10 mouse cellular contexts compared by ENCODE assay signal in the genomic region with DNA sequence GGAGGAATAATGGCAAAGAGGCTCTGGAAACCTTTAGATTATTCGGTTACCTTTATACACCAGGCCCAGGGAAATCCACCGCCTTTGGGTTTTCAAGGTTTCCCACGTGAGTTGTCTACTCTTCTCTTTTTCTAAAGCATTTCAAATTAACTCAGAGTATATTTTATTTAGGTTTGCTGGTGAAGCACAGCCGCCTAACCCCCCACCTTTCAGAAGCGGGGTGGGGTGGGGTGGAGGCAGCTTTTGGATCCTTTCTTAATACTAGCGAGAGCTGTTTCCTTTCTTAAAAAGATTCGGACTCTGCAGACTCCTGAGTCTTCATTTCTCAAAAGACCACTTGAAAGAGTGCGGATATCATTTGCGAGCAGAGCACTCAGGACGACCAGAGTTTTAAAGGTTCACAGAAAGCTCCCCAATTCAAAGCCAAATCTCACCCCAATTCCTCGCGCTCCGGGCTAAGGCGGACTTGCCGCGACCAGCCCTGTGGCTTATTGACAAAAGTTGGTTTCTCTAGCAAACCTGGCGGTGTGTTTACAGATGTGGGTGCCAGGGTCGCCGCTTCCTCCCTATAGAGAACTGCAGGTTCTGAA. TPM values are rescaled to one million over a fixed set of nuclear protein-coding genes. Genes with fewer than 3 reads are reported as not detected.
DNase-seq lines count a peak whose midpoint lies in the region; ATAC-seq and TF ChIP-seq lines count a peak whose summit lies in the region.
"Had no signal": no experiment of that assay in that cellular context is flagged by ENCODE, and none has a peak within 500 bp of the region (broad histone marks: within the 10 kb centered on the region; RNA-seq: fewer than 3 reads in every experiment).

No protein-coding gene starts in this region.

- H3K4me3 ChIP-seq in heart, embryonic 10.5 days = peak overlapping the region; percentile 67
- H3K4me3 ChIP-seq in heart, adult 2 months = no peak overlapping the region
- H3K4me3 ChIP-seq in forebrain, embryonic 14.5 days (ENCODE audit: low read depth, low read length) = no peak overlapping the region; the same call in 1 of the 2 replicates
- peak overlapping the region; percentile 77 for H3K4me3 ChIP-seq in limb, embryonic 12.5 days (replicated peaks)
- H3K4me3 ChIP-seq in neural tube, embryonic 13.5 days = peak overlapping the region; percentile 67; the same call in 1 of the 2 replicates
- no peak overlapping the region for H3K4me3 ChIP-seq in cerebellum, adult 2 months (replicated peaks; ENCODE audit: insufficient read depth, low read depth, low read length)

- intact Hi-C loops in heart, adult 2 months (cut with DNase I) = no loop called here

- peaks cover 17% of the 10 kb centered on the region for H3K4me1 ChIP-seq in heart, embryonic 10.5 days
- H3K4me1 ChIP-seq in heart, adult 2 months (ENCODE audit: control insufficient read depth, insufficient read depth, low read length) = no peaks in the 10 kb centered on the region; the same call in 1 of the 2 replicates
- H3K4me1 ChIP-seq in forebrain, embryonic 14.5 days (ENCODE audit: control insufficient read depth, insufficient read depth, low read length) = peaks cover 16% of the 10 kb centered on the region
- peaks cover 39% of the 10 kb centered on the region for H3K4me1 ChIP-seq in limb, embryonic 12.5 days (replicated peaks)
- H3K4me1 ChIP-seq in neural tube, embryonic 13.5 days (replicated peaks) = peaks cover 41% of the 10 kb centered on the region
- H3K4me1 ChIP-seq in cerebellum, adult 2 months (ENCODE audit: control insufficient read depth, insufficient read depth, low read length) = no peaks in the 10 kb centered on the region

- H3K9me3 ChIP-seq in heart, embryonic 10.5 days = no peaks in the 10 kb centered on the region
- no peaks in the 10 kb centered on the region for H3K9me3 ChIP-seq in forebrain, embryonic 14.5 days (replicated peaks; ENCODE audit: control insufficient read depth, low read length)
- H3K9me3 ChIP-seq in limb, embryonic 12.5 days = no peaks in the 10 kb centered on the region
- no peaks in the 10 kb centered on the region for H3K9me3 ChIP-seq in neural tube, embryonic 13.5 days

- no peak for TF ChIP-seq CTCF in heart, adult 2 months (IDR thresholded peaks at IDR 0.05)
- TF ChIP-seq CTCF in cerebellum, adult 2 months (IDR thresholded peaks at IDR 0.05; ENCODE audit: borderline replicate concordance, insufficient read depth, low read depth, low read length) = no peak

- TF ChIP-seq POLR2A in heart, adult 2 months (IDR thresholded peaks at IDR 0.05; ENCODE audit: insufficient read depth, low read depth, low read length) = no peak
- no peak for TF ChIP-seq POLR2A in cerebellum, adult 2 months (IDR thresholded peaks at IDR 0.05; ENCODE audit: borderline replicate concordance, insufficient read depth, low read length)

- H3K9ac ChIP-seq in heart, adult 2 months (ENCODE audit: low read depth, low read length) = no peak overlapping the region
- H3K9ac ChIP-seq in forebrain, embryonic 14.5 days (ENCODE audit: low read length) = peak overlapping the region; percentile 35; the same call in 1 of the 2 replicates
- no peak overlapping the region; the same call in 1 of the 2 replicates for H3K9ac ChIP-seq in limb, embryonic 12.5 days (replicated peaks)
- peak overlapping the region; percentile 22; the same call in 1 of the 2 replicates for H3K9ac ChIP-seq in neural tube, embryonic 13.5 days

- no peaks in the 10 kb centered on the region for H3K36me3 ChIP-seq in heart, embryonic 10.5 days
- H3K36me3 ChIP-seq in heart, adult 2 months (ENCODE audit: control insufficient read depth, insufficient read depth, low read length) = no peaks in the 10 kb centered on the region
- no peaks in the 10 kb centered on the region for H3K36me3 ChIP-seq in forebrain, embryonic 14.5 days (ENCODE audit: control insufficient read depth, insufficient read depth, low read length)
- no peaks in the 10 kb centered on the region for H3K36me3 ChIP-seq in limb, embryonic 12.5 days
- no peaks in the 10 kb centered on the region for H3K36me3 ChIP-seq in neural tube, embryonic 13.5 days

- WGBS in heart, embryonic 10.5 days = 3% methylated on average over 19 of the region's 19 CpGs
- WGBS in heart, adult 2 months = 37% methylated on average over 19 of the region's 19 CpGs
- WGBS in forebrain, embryonic 14.5 days = 7% methylated on average over 19 of the region's 19 CpGs
- 7% methylated on average over 19 of the region's 19 CpGs for WGBS in limb, embryonic 12.5 days
- WGBS in neural tube, embryonic 13.5 days = 6% methylated on average over 19 of the region's 19 CpGs
- 40% methylated on average over 19 of the region's 19 CpGs for WGBS in cerebellum, adult 2 months

- H3K27ac ChIP-seq in heart, embryonic 10.5 days = peak overlapping the region; percentile 83
- no peak overlapping the region for H3K27ac ChIP-seq in heart, adult 2 months
- H3K27ac ChIP-seq in forebrain, embryonic 14.5 days (ENCODE audit: low read depth, low read length) = no peak overlapping the region
- H3K27ac ChIP-seq in limb, embryonic 12.5 days = peak overlapping the region; percentile 96
- no peak overlapping the region for H3K27ac ChIP-seq in neural tube, embryonic 13.5 days (replicated peaks)
- H3K27ac ChIP-seq in cerebellum, adult 2 months (ENCODE audit: insufficient read depth, low read length) = no peak overlapping the region

- ATAC-seq in forebrain, embryonic 14.5 days = no peak
- ATAC-seq in limb, embryonic 12.5 days (ENCODE audit: insufficient number of reproducible peaks, insufficient read depth, low FRiP score, low TSS enrichment, low read depth) = no peak
- no peak for ATAC-seq in neural tube, embryonic 13.5 days (ENCODE audit: low read depth)
- no peak for ATAC-seq in CD4-positive, CD25-positive, alpha-beta regulatory T cell, adult 4 months

- no peak for TF ChIP-seq EP300 in heart, adult 2 months (IDR thresholded peaks at IDR 0.05; ENCODE audit: insufficient read depth, low read depth, low read length)

- H3K4me2 ChIP-seq in forebrain, embryonic 14.5 days (ENCODE audit: low read length) = peak overlapping the region; percentile 88
- H3K4me2 ChIP-seq in limb, embryonic 12.5 days = peak overlapping the region; percentile 80
- peak overlapping the region; percentile 96 for H3K4me2 ChIP-seq in neural tube, embryonic 13.5 days

- no peaks in the 10 kb centered on the region for H3K79me2 ChIP-seq in heart, adult 2 months (replicated peaks; ENCODE audit: control insufficient read depth, insufficient read depth, low read length)

- H3K27me3 ChIP-seq in heart, embryonic 10.5 days (ENCODE audit: insufficient read depth, poor library complexity, severe bottlenecking) = peaks cover 7% of the 10 kb centered on the region
- H3K27me3 ChIP-seq in heart, adult 2 months (ENCODE audit: control insufficient read depth, insufficient read depth, low read length) = peaks cover 9% of the 10 kb centered on the region
- H3K27me3 ChIP-seq in forebrain, embryonic 14.5 days (replicated peaks; ENCODE audit: control insufficient read depth, insufficient read depth, low read length) = 0 out of 2 replicates have a peak, but pooled peaks cover 2% of the 10 kb centered on the region
- peaks cover 18% of the 10 kb centered on the region for H3K27me3 ChIP-seq in limb, embryonic 12.5 days
- peaks cover 33% of the 10 kb centered on the region for H3K27me3 ChIP-seq in neural tube, embryonic 13.5 days
- H3K27me3 ChIP-seq in cerebellum, adult 2 months (ENCODE audit: control insufficient read depth, insufficient read depth, low read length) = peaks cover 1% of the 10 kb centered on the region; the same call in 1 of the 2 replicates

- DNase-seq in heart, embryonic 10.5 days (ENCODE audit: low spot score) = no peak
- DNase-seq in heart, adult 2 months = no peak
- peak; percentile 14 for DNase-seq in forebrain, embryonic 14.5 days (ENCODE audit: low spot score)
- DNase-seq in cerebellum, adult 2 months = no peak
- no peak for DNase-seq in layer of hippocampus, postnatal 10 days (ENCODE audit: low spot score in 2 of 2)

RNA-seq across cellular contexts. Expression of a gene that starts 2.0 kb away (rescaled TPM):
- 7.3 and 16.7 TPM in 2 replicates for polyA plus RNA-seq in heart, embryonic 10.5 days (2016; fragmentation: Nextera tagmentation; extraction: Ambion mirVana)
- total RNA-seq in heart, adult 2 months (2021) = 1 to 10 TPM; 2.0 TPM
- 3.6 TPM in 2 replicates for polyA plus RNA-seq in heart, adult 2 months (2012; rRNA removed)
- 26.3 and 35.9 TPM in 2 replicates for polyA plus RNA-seq in forebrain, embryonic 14.5 days (2014; fragmentation: Nextera tagmentation; extraction: Ambion mirVana)
- 26.8 and 33.0 TPM in 2 replicates for polyA plus RNA-seq in limb, embryonic 12.5 days (2016; fragmentation: Nextera tagmentation; extraction: Ambion mirVana)
- 19.5 and 21.6 TPM in 2 replicates for polyA plus RNA-seq in neural tube, embryonic 13.5 days (2015; fragmentation: Nextera tagmentation; extraction: Ambion mirVana)
- 5.1 and 5.8 TPM in 2 replicates for polyA plus RNA-seq in cerebellum, adult 2 months (2012; rRNA removed)
- 1 to 10 TPM; 2.9 to 5.9 TPM for total RNA-seq in layer of hippocampus, postnatal 10 days (2021)
- under 1 TPM; 0.27 to 0.34 TPM for polyA plus RNA-seq in CD4-positive, CD25-positive, alpha-beta regulatory T cell, adult 4 months (2017; shearing (Covaris generic))
- total RNA-seq: common myeloid progenitor, adult 5-6 weeks had no signal
- polyA plus RNA-seq: C2C12 had no signal

Comparison
In these comparisons a context has a peak if more than half of its experiments do, and no peak if none do; other contexts are left out.
1. H3K27ac ChIP-seq: peak in heart, embryonic 10.5 days (single experiment) and limb, embryonic 12.5 days (single experiment); none in heart, adult 2 months (single experiment), forebrain, embryonic 14.5 days (single experiment), neural tube, embryonic 13.5 days (single experiment) and cerebellum, adult 2 months (single experiment).
2. H3K4me3 ChIP-seq: peak in heart, embryonic 10.5 days (single experiment), limb, embryonic 12.5 days (single experiment) and neural tube, embryonic 13.5 days (single experiment); none in heart, adult 2 months (single experiment), forebrain, embryonic 14.5 days (single experiment) and cerebellum, adult 2 months (single experiment).
3. H3K9ac ChIP-seq: peak in forebrain, embryonic 14.5 days (single experiment) and neural tube, embryonic 13.5 days (single experiment); none in heart, adult 2 months (single experiment) and limb, embryonic 12.5 days (single experiment).
4. Peak in every context shown above with its lines, with median percentiles within 50 percentile points of each other: H3K4me2 ChIP-seq.